Mouse (Mus musculus) kidney, embryonic 15.5 days (tissue): ENCODE results near the gene Prorsd1. TPM values are rescaled to one million over a fixed set of nuclear protein-coding genes. Genes with fewer than 3 reads are reported as not detected.

ENCODE experiments used
- ATAC-seq: fragments of 200-750 bp; cut with Nextera tagmentation; replicated peaks from 2 replicates; pipeline ENCODE4 v1.8.0; 2017; ENCODE audit warnings: moderate TSS enrichment; ENCODE audit not compliant: low FRiP score
- H3K27ac ChIP-seq: fragments of 300-500 bp; sonication (generic); 2 replicates; pipeline ENCODE4 v1.5.1; 2015; ENCODE audit warnings: mild to moderate bottlenecking, inconsistent platforms
- H3K27me3 ChIP-seq: fragments of 300-500 bp; sonication (generic); 2 replicates; pipeline ENCODE4 v1.6.1; 2015; ENCODE audit warnings: inconsistent platforms
- H3K36me3 ChIP-seq: fragments of 300-500 bp; sonication (generic); 2 replicates; pipeline ENCODE4 v1.6.1; 2015; ENCODE audit warnings: inconsistent platforms
- H3K4me1 ChIP-seq: fragments of 300-500 bp; sonication (generic); 2 replicates; pipeline ENCODE4 v1.6.1; 2015; ENCODE audit warnings: inconsistent platforms
- H3K4me2 ChIP-seq: fragments of 300-500 bp; sonication (generic); 2 replicates; pipeline ENCODE4 v1.6.1; 2015; ENCODE audit warnings: moderate library complexity, mild to moderate bottlenecking, inconsistent platforms
- H3K4me3 ChIP-seq: fragments of 300-500 bp; sonication (generic); replicated peaks from 2 replicates; pipeline ENCODE4 v1.5.1; 2015; ENCODE audit warnings: mild to moderate bottlenecking, inconsistent platforms
- H3K9ac ChIP-seq: fragments of 300-500 bp; sonication (generic); 2 replicates; pipeline ENCODE4 v1.6.1; 2015; ENCODE audit warnings: mild to moderate bottlenecking, inconsistent platforms
- H3K9me3 ChIP-seq: fragments of 300-500 bp; sonication (generic); replicated peaks from 2 replicates; pipeline ENCODE4 v1.6.1; 2016; ENCODE audit warnings: inconsistent platforms
- WGBS: fragments of 180-500 bp; shearing (Covaris S2); methylation state at CpG from one replicate; pipeline ENCODE4 v1.1.7; 2015; ENCODE audit warnings: mixed read lengths; 5-methylcytosine and 5-hydroxymethylcytosine counted together
- polyA plus RNA-seq: library from polyadenylated mRNA; unstranded; fragments of >200 nt; fragmentation: Nextera tagmentation; extraction: Ambion mirVana; gene quantifications from 2 replicates; pipeline ENCODE4 v1.2.1, GENCODE M21; 2015

The Prorsd1 gene
- polyA plus RNA-seq, 1 experiment from 2014 or later: 28.6 TPM

DNA sequence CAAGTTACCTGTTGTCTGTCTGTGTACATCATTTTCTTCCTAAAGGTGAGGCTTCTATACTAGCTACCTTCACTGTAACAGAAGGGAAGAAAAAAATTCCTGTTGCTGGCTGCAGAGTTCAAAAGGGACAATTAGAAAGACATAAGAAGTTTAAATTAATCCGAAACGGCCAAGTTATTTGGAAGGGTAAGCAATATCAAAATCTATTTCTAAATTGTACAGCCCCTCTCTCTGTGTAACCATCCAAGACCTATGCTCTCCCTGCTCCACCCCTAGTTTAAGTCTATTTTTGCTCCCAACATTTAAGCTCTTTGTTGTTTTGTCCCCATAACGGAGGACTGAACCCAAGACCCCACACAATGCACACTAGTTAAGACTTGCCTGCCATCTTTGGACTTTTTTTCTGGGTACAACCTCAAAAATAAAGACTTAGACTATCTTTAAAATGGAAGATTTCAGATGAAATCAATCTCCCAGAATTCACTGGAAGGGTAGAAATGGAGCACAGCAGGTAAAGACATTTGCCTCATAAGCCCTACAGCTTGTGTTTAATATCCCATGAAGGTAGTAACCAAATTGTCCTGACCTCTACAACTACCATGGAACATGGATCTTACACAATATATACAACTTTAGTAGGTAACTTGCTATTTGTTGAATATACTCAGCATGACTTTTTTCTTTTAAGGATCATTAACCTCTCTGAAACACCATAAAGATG, 29.6 kb upstream of the Prorsd1 start:
- Histone ChIP-seq H3K9ac (no peak overlapping the region), H3K27me3 (no peaks in the 10 kb centered on the region), H3K9me3 (no peaks in the 10 kb centered on the region), H3K27ac (no peak overlapping the region; the same call in 1 of the 2 replicates), H3K36me3 (peaks cover 59% of the 10 kb centered on the region), H3K4me1 (peaks cover 11% of the 10 kb centered on the region), H3K4me3 (no peak overlapping the region), H3K4me2 (no peak overlapping the region)
- ATAC-seq: no peak
- 89% methylated on average over 3 of the region's 3 CpGs for WGBS

DNA sequence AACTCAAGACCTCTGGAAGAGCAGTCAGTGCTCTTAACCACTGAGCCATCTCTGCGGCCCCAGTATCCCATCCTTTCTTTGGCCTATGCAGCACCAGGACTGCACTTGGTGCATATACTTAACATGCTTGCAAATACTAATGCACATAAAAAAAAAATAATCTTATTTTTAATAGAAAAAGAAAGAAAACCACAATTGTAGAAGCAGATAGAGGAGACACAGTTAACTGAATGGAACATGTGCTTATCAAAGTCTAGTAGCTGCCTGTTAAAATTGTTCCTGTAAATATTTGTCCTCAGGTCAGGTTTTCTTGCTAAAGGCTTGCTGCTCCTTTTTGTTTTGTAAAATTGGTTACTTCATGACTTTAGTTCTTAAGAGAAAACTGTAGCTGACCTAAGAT, 23.4 kb upstream of the Prorsd1 start:
- Histone ChIP-seq H3K4me1 (no peaks in the 10 kb centered on the region), H3K9ac (no peak overlapping the region), H3K36me3 (peaks cover 70% of the 10 kb centered on the region), H3K4me2 (no peak overlapping the region), H3K9me3 (no peaks in the 10 kb centered on the region), H3K4me3 (no peak overlapping the region), H3K27me3 (no peaks in the 10 kb centered on the region), H3K27ac (no peak overlapping the region)
- WGBS: 97% methylated on average over 1 of the region's 1 CpGs
- ATAC-seq: no peak

DNA sequence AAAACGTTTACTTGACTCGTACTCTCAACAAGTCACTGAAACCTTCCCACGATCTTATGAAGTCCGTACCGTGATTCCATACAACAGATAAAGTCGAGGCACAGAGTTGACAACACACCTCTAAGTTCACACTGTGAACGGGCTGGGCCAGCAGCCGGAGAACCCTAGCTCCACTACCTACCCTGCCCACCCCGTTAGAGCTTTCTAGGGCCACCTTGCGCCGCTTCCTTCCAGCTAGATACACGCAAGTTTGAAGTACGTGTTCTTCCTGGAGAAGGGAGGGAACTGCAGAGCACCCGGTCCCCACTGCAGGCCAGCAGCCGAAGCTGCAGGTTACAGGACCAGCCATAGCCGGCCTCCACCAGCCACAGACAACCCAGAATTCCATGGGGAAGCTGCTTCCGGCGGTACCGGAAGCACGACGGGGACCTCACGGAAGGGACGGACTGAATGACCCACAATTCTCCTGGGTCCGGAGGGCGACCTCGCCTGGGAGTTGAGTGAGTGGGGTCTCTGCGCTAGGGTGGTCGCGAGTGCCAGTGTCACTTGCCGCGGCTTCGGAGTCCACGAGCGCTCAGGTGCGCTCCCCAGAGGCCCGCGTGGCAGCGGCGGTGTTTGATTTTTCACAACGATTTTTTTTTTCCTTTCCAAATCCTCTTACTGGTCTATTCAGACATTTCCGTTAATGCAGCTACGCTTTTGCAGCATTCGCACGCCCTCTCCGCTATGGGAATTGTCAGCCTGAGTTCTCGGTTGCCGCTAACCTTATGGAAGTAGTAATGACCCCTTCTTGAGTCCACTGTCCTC, 11.4 kb upstream of the Prorsd1 start, which contains the start of gene Mtif2:
Mtif2 (plus strand) TSS at position 421 of the 807 bp plus-strand sequence.
- Histone ChIP-seq H3K9ac (peak within 1 kb of the TSS; percentile 66), H3K27me3 (no peaks in the 10 kb centered on the region), H3K9me3 (no peaks in the 10 kb centered on the region), H3K36me3 (peaks cover 14% of the 10 kb centered on the region), H3K27ac (peak within 1 kb of the TSS; percentile 91), H3K4me3 (peak within 1 kb of the TSS; percentile 75), H3K4me1 (peaks cover 10% of the 10 kb centered on the region), H3K4me2 (peak within 1 kb of the TSS; percentile 68)
- 3% methylated on average over 47 of the region's 47 CpGs for WGBS
- peak; percentile 98 for ATAC-seq

DNA sequence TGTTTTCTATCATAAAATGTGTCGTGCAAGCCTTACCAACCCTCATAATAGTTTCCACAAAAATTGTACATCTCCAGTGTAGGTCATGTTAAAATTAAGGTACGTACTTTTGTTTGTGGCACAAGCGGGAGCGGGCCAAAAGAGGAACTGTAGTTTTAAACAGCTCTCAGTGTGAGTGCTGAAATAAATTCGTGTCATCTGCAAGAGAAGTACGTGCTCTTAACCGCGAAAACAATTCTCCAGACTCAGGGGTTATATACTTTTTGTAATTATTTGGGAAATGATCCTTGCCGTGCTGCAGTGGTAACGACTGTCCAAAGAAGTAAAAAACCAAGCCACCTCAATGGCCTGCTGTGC, 530 bp downstream of the Prorsd1 start:
- WGBS: 25% methylated on average over 10 of the region's 10 CpGs
- peak overlapping the region; percentile 72 for H3K9ac ChIP-seq
- no peaks in the 10 kb centered on the region for H3K9me3 ChIP-seq
- H3K4me1 ChIP-seq: peaks cover 8% of the 10 kb centered on the region; the same call in 1 of the 2 replicates
- peak overlapping the region; percentile 75 for H3K4me3 ChIP-seq
- peak overlapping the region; percentile 86 for H3K27ac ChIP-seq
- H3K27me3 ChIP-seq: no peaks in the 10 kb centered on the region
- H3K36me3 ChIP-seq: peaks cover 19% of the 10 kb centered on the region
- H3K4me2 ChIP-seq: peak overlapping the region; percentile 74
- ATAC-seq: 0 out of 2 replicates have a peak, but pooled peaks have one; percentile 3

DNA sequence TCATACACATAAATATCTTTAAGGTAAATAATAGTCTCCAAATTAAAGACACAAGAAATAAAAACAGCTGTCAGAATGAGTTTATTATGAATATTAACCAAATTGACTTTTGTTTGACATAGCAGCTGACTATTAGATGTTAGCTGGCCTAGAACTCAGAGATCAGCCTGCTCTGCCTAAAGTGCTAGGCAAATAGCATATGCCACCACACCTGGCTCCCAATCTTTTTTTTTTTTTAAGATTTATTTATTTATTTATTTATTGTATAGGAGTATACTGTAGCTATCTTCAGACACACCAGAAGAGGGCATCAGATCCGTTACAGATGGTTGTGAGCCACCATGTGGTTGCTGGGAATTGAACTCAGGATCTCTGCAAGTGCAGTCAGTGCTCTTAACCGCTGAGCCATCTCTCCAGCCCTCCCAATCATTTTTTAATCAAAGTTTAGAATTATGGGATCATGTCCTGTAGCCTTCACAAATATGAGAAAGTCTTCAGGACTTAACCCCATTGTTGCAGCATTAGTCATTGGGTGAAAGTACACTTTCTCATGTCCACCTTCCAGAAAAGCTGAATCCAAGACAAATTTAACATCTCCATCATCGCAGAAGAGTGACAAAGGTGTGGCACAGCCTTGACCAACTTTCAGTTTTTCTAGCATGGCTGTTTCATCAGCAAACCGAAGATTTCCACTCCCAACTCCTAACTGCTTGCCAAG, 1.9 kb downstream of the Prorsd1 start:
- Histone ChIP-seq H3K9ac (no peak overlapping the region), H3K27me3 (no peaks in the 10 kb centered on the region), H3K4me2 (no peak overlapping the region), H3K4me3 (no peak overlapping the region), H3K36me3 (peaks cover 19% of the 10 kb centered on the region), H3K9me3 (no peaks in the 10 kb centered on the region), H3K27ac (no peak overlapping the region), H3K4me1 (peaks cover 8% of the 10 kb centered on the region; the same call in 1 of the 2 replicates)
- ATAC-seq: no peak
- WGBS: 88% methylated on average over 4 of the region's 4 CpGs

DNA sequence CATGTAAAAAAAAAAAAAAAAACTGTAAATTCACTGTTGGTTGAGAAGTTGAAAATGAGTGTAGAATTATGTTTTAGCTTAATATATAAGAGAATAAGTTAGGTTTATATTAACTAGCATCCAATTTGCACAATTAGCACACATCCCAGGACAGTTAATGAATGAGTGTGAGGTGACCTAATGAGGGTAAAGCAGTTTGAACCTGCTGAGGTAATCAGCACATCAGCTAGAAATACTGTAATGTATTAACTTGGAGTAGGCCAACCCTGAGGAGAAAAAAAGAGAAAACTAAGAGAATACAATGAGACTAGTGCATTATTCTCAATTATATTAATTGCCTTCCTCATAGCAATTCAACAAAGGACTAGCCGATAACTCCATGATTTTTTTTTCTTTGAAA, 5.4 kb downstream of the Prorsd1 start:
- 93% methylated on average over 1 of the region's 1 CpGs for WGBS
- H3K27me3 ChIP-seq: no peaks in the 10 kb centered on the region
- ATAC-seq: no peak

DNA sequence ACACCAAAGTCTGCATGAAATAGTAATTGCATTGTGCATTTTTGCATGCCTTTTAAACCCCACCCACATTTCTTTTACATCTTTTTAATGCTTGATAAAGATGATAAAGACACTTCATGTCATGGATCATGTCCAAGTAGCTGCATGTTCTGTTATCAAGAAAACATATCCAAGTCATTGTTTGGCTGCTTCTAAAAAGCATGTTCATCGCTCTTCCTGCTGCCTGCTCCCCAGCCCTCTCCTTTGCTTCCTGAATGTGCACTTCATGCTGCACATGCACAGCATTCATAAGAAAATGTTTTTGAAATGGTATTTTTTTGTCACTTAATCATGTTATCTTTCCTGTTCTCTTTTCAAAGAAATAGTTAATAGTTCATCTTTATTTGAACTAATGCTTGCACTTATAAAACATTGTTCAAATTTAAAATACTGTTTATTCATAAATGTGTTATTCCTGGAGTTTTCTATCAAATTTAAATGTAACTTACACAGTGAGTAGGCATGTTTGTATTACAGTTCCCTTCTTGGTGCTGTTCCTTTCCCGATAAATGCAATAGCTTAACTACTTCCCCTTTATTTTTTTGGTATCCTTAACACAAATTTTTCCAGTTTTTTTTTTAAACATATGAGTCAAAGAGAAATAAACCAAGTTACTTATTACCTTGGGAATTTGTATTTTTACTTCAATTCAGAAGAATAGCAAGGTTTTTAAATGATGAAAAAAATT, 9.8 kb downstream of the Prorsd1 start:
- Histone ChIP-seq H3K36me3 (peaks cover 33% of the 10 kb centered on the region), H3K9me3 (no peaks in the 10 kb centered on the region), H3K4me2 (no peak overlapping the region), H3K9ac (no peak overlapping the region), H3K27me3 (no peaks in the 10 kb centered on the region), H3K4me3 (no peak overlapping the region), H3K27ac (no peak overlapping the region), H3K4me1 (no peaks in the 10 kb centered on the region)
- ATAC-seq: no peak
- 89% methylated on average over 2 of the region's 2 CpGs for WGBS

More for the DNA sequence above, 5.4 kb downstream of the Prorsd1 start:
- Histone ChIP-seq H3K36me3 (peaks cover 30% of the 10 kb centered on the region), H3K4me1 (peaks cover 8% of the 10 kb centered on the region; the same call in 1 of the 2 replicates), H3K9ac (no peak overlapping the region), H3K27ac (no peak overlapping the region), H3K4me2 (no peak overlapping the region), H3K4me3 (no peak overlapping the region), H3K9me3 (no peaks in the 10 kb centered on the region)

DNA sequence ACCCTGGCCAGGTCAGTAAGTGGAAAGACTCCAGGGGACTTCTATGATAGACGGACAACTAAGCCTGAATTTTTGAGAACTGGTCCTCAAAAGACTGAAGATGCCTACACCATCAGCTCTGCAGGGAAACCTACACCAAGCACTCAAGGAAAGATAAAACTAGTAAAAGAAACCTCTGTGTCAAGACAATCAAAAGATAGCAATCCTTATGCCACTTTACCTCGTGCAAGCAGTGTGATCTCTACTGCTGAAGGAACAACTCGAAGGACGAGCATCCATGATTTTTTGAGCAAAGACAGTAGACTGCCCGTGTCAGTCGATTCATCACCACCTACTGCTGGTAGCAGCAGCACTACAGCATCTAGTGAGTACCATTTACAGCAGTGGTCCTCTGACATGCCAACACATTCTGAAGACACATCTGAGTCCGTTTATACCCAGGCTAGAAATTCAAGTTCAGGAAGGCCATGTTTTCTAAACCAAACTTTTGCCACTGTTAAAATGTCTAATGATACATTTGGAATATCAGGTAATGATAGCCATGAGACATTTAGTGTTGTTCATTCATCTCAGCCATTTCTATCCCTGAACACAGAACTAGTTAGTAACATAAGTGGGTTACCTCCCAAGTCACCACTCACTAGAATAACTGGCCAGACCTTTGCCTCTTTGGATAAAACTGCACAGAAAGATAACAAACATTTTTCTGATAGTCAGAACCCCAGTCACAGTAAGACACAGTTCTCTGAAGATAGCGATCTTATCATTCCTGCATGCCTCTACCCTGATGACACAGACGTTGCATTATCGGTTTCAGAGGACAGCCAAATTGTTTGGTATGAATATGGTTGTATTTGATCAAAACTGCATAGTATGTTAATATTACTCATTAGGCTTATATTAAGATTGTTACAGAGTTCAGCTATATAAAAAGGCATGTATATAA, 10.6 kb downstream of the Prorsd1 start:
- Histone ChIP-seq H3K4me2 (no peak overlapping the region), H3K27me3 (no peaks in the 10 kb centered on the region), H3K9me3 (no peaks in the 10 kb centered on the region), H3K4me1 (no peaks in the 10 kb centered on the region), H3K9ac (no peak overlapping the region), H3K36me3 (peaks cover 38% of the 10 kb centered on the region), H3K4me3 (no peak overlapping the region), H3K27ac (no peak overlapping the region)
- ATAC-seq: no peak
- 90% methylated on average over 10 of the region's 10 CpGs for WGBS

DNA sequence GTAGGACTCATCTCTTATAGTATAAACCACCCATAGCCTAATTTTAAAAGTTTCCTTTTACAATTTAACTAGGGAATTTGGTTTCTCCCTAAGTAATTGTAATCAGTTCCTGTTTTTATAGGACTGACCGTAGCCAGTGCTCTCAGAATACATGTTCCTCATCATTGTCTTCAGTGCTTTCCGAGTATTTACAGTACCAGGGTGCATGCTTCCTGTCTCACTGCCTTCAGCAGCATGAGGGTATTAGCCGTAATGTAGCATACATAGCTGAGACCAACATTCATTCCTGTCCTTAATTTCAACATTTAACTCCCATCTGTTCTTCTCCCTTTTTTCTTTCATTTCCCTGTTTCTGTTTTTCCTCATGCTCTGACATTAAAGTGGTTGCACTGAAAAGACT, 17.9 kb downstream of the Prorsd1 start:
- Histone ChIP-seq H3K4me1 (no peaks in the 10 kb centered on the region), H3K27ac (no peak overlapping the region), H3K9me3 (no peaks in the 10 kb centered on the region), H3K36me3 (peaks cover 36% of the 10 kb centered on the region), H3K4me2 (no peak overlapping the region), H3K27me3 (no peaks in the 10 kb centered on the region), H3K4me3 (no peak overlapping the region), H3K9ac (no peak overlapping the region)
- WGBS: 80% methylated on average over 3 of the region's 3 CpGs
- ATAC-seq: no peak

DNA sequence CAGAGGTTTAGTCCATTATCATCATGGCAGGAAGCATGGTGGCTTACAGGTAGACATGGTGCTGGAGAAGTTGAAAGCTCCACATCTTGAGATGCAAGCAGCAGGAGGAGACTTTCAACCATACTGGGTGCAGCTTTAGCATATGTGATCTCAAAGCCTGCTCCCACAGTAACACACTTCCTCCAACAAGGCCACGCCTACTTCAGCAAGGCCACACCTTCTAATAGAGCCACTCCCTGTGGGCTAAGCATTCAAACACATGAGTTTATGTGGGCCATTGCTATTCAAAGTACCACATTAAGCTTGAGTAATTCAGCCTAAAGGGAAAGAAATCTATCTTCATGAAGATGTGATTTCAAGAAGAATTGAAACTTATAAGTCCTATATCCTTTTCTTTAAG, 21.7 kb downstream of the Prorsd1 start:
- WGBS: 89% methylated on average over 1 of the region's 1 CpGs
- ATAC-seq: no peak

DNA sequence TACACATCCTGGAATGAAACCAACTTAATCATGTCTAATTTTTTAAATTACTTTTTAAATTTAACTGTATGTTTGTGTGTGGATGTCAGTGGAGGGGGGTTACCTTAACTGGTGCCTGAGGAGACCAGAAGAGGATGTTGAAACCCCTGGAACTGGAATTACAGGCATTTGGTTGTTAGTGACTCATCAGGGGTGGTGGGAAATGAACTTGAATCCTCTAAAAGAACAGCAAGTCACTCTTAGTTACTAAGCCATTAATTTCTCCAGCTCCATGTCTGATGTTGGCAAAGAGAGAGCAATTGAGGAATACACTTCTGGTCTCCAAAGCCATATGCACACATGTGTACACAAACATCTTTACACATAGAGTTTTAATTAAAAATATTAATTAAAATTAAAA, 40.2 kb downstream of the Prorsd1 start:
- no peaks in the 10 kb centered on the region for H3K9me3 ChIP-seq
- ATAC-seq: no peak
- H3K4me2 ChIP-seq: no peak overlapping the region
- no peaks in the 10 kb centered on the region for H3K4me1 ChIP-seq
- H3K27ac ChIP-seq: no peak overlapping the region
- H3K27me3 ChIP-seq: no peaks in the 10 kb centered on the region
- no peak overlapping the region for H3K4me3 ChIP-seq
- peaks cover 28% of the 10 kb centered on the region for H3K36me3 ChIP-seq
- H3K9ac ChIP-seq: no peak overlapping the region

More for the DNA sequence above, 21.7 kb downstream of the Prorsd1 start:
- Histone ChIP-seq H3K27me3 (no peaks in the 10 kb centered on the region), H3K4me2 (no peak overlapping the region), H3K9me3 (no peaks in the 10 kb centered on the region), H3K36me3 (peaks cover 39% of the 10 kb centered on the region), H3K27ac (no peak overlapping the region), H3K4me1 (no peaks in the 10 kb centered on the region), H3K9ac (no peak overlapping the region), H3K4me3 (no peak overlapping the region)
